Mouse (Mus musculus): Measurements from ENCODE around the gene Zfhx2.

The Zfhx2 gene

DNA sequence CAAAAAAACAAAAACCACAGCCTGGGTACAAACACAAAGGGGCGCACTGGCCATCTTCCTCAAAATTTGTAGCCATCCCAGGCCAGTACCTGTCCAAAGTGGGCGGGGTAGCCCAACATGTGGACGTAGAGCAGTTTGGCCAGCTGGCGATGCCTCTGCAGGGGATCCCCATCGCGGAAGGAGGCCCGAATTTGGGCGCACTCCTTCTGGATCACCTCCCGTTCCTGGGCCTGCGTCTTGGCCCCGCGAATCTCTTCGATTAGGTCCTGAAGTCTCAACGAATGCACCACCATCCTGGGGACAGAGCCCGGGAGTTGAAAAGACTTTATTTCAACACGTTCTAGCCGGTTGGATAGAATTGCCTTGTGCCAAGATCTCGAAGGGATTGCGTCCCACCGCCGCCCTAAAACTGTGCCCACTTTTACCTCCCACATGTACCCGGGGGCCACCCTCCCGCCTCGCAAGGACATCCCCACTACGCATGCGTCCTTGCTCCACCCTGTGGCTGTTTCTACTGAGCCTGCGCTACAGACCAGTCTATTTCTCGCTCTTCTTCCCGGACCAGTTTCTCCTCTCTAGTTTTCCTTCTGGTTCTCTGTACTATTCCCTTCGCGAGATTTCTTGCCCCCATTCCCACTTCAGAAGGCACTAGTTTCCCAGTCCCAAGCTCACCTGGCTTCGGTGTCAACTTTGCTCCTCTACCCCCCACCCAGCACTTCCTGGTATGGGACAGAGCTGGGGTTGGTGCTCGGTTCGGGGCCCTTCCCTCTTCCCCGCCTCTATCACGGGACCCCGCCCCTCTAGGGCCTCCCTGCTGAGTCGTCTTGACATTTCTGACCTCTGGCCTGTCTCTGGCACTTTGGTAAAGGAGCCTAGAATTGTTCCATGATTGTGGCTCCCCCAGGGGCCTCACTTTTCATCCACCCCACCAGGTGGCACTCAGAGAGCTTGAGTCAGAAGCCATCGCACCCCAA is 14.0 kb upstream of the Zfhx2 start, which contains the start of gene Ap1g2:
TSS of gene Ap1g2 (minus strand) at position 758 of the 974 bp plus-strand sequence.
- peak; percentile 79 for DNase-seq (ENCODE audit: low spot score)

GRCm38 (mm10) chr14:55105386-55105785 is 13.3 kb upstream of the Zfhx2 start:
- DNase-seq (ENCODE audit: low spot score), result no peak

GRCm38 (mm10) chr14:55104365-55104764 is 12.2 kb upstream of the Zfhx2 start:
- DNase-seq (ENCODE audit: low spot score), result no peak

GRCm38 (mm10) chr14:55102253-55102785 is 10.2 kb upstream of the Zfhx2 start:
- DNase-seq (ENCODE audit: low spot score), result peak; percentile 42

- DNase-seq (ENCODE audit: low spot score), result no peak
These were observed 9.5 kb upstream of the Zfhx2 start for GRCm38 (mm10) chr14:55101592-55101991.

DNA sequence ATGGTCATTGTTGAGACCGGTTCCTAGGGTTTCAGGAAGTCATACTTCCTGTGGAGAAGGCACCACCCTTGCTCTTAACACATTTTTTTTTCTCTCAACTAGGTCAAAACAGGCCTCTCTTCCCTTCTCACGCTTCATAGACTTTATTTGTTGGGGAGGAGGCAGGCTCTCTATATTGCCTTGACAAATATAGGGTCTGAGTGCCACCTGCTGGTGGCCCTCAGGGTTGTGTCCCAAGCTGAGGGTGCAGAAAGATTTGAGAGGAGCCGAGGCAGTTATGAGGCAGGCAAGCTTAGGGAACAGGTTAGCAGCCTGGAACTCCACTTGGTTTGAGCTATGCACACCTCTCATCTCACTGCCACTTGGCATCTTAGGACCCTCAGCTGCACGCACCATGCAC is 5.9 kb upstream of the Zfhx2 start:
- no peak for DNase-seq (ENCODE audit: low spot score)

DNA sequence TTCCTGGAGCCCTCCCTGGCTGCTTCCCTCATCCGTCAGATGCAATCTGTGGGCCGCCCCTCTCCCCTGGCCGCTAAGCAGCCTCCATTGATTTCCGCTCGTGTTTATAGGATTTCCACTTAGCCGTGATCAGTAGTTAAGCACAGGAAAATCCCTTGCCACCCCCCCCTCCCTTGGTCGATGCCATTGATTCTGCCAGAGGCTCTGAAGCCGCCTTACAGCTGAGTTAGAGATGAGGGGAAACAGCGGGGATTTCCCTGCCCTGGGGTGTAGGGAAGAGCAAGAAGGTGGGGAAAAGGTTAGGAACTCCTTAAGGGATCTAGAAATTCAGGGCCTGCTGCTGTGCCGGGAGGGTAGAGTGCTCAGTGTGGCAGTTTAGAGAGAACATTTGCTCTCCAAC is 5.5 kb upstream of the Zfhx2 start:
- no peak for DNase-seq (ENCODE audit: low spot score)

DNA sequence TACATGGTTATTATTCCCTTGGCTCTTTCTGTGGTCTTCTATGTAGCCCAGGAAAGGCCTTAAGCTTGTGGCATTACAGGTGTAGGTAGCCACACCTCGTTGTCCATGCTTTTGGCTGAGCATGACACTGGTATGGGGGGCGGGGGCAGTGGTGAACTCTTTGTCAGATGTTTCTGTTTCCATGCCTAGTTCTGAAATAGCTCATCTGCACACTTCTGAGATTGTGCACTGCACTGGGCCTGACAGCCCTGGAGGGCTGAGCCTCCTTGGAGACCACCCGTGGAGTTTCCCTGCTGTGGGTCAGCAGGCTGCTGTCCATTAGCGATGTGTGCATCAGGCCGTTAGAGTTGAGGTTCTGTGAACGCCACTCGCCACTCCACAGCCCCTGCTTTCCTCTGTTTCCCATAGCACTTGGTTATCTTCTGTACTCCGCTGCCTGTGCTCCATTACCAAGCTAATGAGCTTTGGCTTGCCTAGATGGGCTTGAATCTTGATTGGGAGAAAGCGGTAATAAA is 4.5 kb upstream of the Zfhx2 start:
- no peak for DNase-seq (ENCODE audit: low spot score)

GRCm38 (mm10) chr14:55095671-55096070 is 3.5 kb upstream of the Zfhx2 start:
- DNase-seq (ENCODE audit: low spot score), result no peak

DNA sequence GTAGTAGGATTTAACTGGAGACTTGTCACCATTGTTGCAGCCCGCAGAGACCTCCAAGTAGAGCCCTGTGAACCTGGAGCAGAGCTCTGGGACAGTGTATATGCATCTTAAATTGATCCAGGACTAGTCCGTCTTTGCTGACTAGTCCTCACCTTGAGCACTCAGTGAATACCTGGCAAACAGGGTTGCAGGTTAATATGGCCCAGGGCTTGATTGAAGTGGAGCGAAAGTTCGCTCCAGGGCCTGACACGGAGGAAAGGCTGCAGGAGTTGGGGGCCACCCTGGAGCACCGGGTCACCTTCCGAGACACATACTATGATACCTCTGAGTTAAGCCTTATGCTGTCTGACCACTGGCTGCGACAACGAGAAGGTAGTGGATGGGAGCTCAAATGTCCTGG is 3.1 kb upstream of the Zfhx2 start:
- no peak for DNase-seq (ENCODE audit: low spot score)

DNA sequence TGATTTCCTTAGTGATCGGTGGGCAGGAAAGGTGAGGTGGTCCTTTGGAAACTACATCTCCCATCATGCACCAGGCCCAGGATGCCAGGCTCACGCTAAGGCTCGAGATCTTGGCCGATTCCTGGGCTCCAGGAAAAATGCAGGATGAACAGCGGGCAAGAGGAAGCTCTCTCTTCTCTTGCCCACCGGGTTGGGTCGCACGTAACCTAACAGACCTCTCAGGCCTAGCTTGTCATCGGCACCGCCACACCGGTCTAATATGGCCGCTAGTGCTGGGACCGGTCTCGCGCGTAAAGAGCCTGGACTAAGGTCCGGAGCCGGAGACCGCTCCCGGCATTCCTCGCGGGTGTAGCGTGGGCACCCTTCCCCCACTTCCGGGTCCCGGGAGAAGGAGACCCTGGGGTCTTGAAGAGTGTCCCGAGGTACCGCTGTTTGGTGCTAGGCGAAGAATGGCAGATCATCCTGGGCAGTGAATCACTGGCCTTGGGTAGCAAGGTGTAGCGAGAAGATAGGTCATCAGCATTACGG is 2.6 kb upstream of the Zfhx2 start, which contains the start of gene Thtpa:
TSS of gene Thtpa (plus strand) at position 81 of the 528 bp plus-strand sequence.
- peak; percentile 88 for DNase-seq (ENCODE audit: low spot score)

DNA sequence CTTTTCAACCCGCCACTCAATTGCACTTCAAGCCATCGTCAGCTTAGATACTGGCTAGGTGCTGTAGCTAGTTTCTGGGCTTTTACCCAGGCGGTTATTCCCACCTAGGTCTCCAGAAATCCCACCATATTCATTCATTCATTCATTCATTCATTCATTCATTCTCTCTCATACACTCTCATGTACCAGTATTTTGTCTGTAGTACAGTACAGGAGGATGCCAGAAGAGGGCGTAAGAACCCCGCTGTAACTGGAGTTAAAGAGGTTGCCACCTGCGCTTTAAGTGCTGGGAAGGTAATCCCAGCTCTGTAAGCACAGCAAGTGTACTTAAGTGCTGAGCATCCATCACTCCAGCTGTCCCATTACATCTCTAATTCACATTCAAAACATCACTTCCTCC is 1.8 kb upstream of the Zfhx2 start:
- DNase-seq (ENCODE audit: low spot score), result no peak

- no peak for DNase-seq (ENCODE audit: low spot score)
These were observed 787 bp downstream of the Zfhx2 start for GRCm38 (mm10) chr14:55091209-55091865.

DNA sequence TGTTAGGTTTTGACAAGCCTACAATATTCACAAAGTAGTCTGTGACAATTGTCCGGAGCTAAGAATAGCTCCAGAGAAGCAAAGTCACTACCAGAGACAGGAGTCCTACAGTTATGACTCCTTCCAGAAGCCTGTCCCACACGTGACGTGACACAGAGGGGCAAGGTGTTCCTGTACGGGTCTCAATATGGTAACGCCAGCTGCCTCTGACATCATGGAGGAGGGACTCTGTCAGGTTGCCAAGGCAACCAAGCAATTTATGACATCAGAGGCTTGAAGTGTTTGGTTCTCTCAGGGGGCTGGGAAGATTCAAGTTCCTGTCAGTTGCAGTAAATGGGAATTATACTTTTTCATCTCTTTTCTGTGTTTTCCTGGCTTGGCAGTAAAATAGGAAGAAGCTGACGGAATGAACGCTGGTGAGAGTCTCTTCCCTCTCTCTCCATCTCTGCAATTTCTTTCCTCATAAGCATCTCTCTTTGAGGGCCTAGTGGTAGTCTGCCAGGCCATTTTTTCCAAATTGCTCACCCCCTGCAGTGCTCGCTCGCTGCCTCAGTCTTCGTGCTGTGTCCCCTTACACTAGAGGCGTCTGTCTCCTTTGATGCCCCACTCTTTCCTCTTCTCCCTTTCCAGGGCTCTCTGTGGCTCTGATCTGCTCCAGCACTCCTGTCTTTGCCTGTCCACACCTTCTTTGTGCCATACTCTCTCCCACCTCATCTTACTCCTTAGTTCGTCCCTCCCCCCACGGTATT is 2.8 kb downstream of the Zfhx2 start:
- DNase-seq (ENCODE audit: low spot score), result no peak

- no peak for DNase-seq (ENCODE audit: low spot score)
These were observed 6.1 kb downstream of the Zfhx2 start for GRCm38 (mm10) chr14:55086009-55086514.

DNA sequence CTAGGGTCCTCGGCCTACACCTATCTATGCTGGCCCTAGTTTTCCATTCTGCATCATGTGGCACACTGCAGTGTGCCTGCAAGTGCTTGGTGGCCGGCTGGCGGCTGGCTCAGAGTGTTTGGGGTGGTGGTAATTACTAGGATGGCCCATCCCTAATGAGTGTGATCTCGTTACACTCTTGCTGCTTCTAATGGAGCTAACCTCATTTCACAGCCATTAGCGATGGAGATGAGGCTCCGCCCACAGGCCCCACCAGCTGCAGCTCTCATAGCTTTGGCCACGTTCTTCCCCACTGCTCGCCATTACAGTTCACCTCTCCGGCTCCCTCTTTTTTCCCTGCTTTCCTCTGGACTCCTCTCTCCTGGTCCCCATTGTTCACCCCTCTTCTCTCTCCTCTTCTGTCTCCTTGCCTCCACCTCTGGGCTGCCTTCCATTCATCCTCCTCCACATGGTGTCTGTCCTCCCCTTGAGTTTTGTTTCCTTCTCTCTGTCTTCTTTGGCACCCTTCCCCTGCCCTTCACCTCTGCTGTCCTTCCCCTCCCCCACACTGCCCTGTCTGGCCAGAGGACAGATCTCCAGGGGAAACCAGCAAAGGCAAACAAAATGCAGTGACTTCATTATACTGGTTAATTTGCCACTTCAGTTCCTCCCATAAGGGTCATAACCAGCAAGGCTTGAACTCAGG is 6.7 kb downstream of the Zfhx2 start:
- no peak for DNase-seq (ENCODE audit: low spot score)

- no peak for DNase-seq (ENCODE audit: low spot score)
These were observed 8.6 kb downstream of the Zfhx2 start for GRCm38 (mm10) chr14:55083481-55083880.

DNA sequence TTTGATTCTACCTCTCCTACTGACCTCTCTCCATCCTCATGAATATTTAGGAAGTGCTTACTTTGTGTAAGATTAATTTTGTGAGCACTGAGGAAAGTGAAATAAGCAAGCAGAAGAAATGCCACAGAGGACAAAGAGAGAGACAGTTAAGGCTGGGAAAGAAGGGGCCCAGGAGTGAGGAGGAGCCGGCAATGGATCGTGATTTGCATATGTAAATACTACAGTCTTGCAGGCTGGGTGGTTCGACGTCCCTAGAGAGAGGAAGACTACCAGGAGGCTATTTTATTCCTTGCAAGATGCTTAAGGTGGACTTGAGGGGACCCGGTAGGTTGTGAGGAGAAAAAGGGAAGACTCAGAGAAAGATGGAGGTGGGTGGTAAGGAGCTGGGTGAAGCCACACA is 11.0 kb downstream of the Zfhx2 start:
- DNase-seq (ENCODE audit: low spot score), result no peak

GRCm38 (mm10) chr14:55079214-55079970 is 12.7 kb downstream of the Zfhx2 start:
- DNase-seq (ENCODE audit: low spot score), result peak; percentile 85

DNA sequence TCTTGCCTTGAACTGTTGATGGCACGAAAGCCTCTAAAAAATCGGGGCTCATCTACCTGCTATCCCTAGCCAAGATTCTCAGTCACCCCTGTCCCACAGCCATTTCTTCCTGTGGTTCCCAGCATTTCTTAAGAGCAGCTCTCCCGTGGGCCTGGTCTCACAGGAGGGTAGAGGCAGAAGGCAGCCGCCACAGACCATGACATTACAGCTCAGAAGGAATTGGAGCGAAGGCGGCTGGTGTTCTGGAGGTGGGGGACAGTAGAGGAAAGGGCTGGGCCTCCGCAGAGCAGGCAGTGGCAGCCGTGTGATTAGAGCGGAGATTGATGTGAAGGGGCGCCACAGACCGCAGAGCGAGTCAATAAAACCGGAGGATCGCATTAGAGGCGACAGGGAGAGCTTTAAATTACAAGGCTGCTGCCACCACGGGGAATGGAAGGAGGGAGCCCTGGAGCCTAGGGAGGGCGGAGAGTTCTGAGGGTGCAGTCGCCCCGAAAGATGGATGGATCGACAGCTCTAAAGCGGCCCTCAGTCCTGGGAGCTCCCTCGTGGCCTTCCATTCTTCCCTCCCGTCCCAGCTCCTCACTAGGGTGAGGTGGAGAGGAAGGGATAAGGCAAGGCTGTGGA is 13.6 kb downstream of the Zfhx2 start:
- DNase-seq (ENCODE audit: low spot score), result no peak
